Mouse (Mus musculus): ENCODE results near the gene Tnfsf14. TPM values are rescaled to one million over a fixed set of nuclear protein-coding genes. Genes with fewer than 3 reads are reported as not detected.

The Tnfsf14 gene
- polyA plus RNA-seq, 1 experiment = 6.7 TPM

GRCm38 (mm10) chr17:57148343-57148742, 45.6 kb downstream of the Tnfsf14 start:
- H3K4me3 ChIP-seq (ENCODE audit: control insufficient read depth, insufficient read depth, low read length) = no peak overlapping the region
- WGBS = 86% methylated on average over 4 of the region's 4 CpGs
- H3K27me3 ChIP-seq (ENCODE audit: control insufficient read depth, insufficient read depth, low read length) = peaks cover 11% of the 10 kb centered on the region; the same call in 1 of the 2 replicates
- DNase-seq = no peak
- no peak overlapping the region for H3K27ac ChIP-seq (ENCODE audit: control insufficient read depth, insufficient read depth, low read length)
- H3K36me3 ChIP-seq (ENCODE audit: control insufficient read depth, insufficient read depth, low read length) = no peaks in the 10 kb centered on the region
- H3K4me1 ChIP-seq (replicated peaks; ENCODE audit: control insufficient read depth, insufficient read depth, low read length) = no peaks in the 10 kb centered on the region
- TF ChIP-seq CTCF (IDR thresholded peaks at IDR 0.05; ENCODE audit: borderline replicate concordance, control insufficient read depth, extremely low read depth, insufficient read depth, low read length, poor library complexity) (no peak), POLR2A (IDR thresholded peaks at IDR 0.05; ENCODE audit: control insufficient read depth, extremely low read depth, insufficient read depth, low read length, poor library complexity) (no peak)

GRCm38 (mm10) chr17:57145115-57145514, 48.9 kb downstream of the Tnfsf14 start:
- no peak overlapping the region for H3K27ac ChIP-seq (ENCODE audit: control insufficient read depth, insufficient read depth, low read length)
- peaks cover 11% of the 10 kb centered on the region; the same call in 1 of the 2 replicates for H3K27me3 ChIP-seq (ENCODE audit: control insufficient read depth, insufficient read depth, low read length)
- H3K36me3 ChIP-seq (ENCODE audit: control insufficient read depth, insufficient read depth, low read length) = no peaks in the 10 kb centered on the region
- TF ChIP-seq CTCF (IDR thresholded peaks at IDR 0.05; ENCODE audit: borderline replicate concordance, control insufficient read depth, extremely low read depth, insufficient read depth, low read length, poor library complexity) (no peak), POLR2A (IDR thresholded peaks at IDR 0.05; ENCODE audit: control insufficient read depth, extremely low read depth, insufficient read depth, low read length, poor library complexity) (no peak)
- H3K4me1 ChIP-seq (replicated peaks; ENCODE audit: control insufficient read depth, insufficient read depth, low read length) = no peaks in the 10 kb centered on the region
- 93% methylated on average over 1 of the region's 1 CpGs for WGBS
- no peak overlapping the region for H3K4me3 ChIP-seq (ENCODE audit: control insufficient read depth, insufficient read depth, low read length)
- no peak for DNase-seq

- TF ChIP-seq CTCF (IDR thresholded peaks at IDR 0.05; ENCODE audit: borderline replicate concordance, control insufficient read depth, extremely low read depth, insufficient read depth, low read length, poor library complexity) (no peak), POLR2A (IDR thresholded peaks at IDR 0.05; ENCODE audit: control insufficient read depth, extremely low read depth, insufficient read depth, low read length, poor library complexity) (no peak)
- no peak for DNase-seq
- no peaks in the 10 kb centered on the region for H3K36me3 ChIP-seq (ENCODE audit: control insufficient read depth, insufficient read depth, low read length)
- H3K4me1 ChIP-seq (replicated peaks; ENCODE audit: control insufficient read depth, insufficient read depth, low read length) = no peaks in the 10 kb centered on the region
- H3K4me3 ChIP-seq (ENCODE audit: control insufficient read depth, insufficient read depth, low read length) = no peak overlapping the region
- 83% methylated on average over 3 of the region's 3 CpGs for WGBS
- no peak overlapping the region for H3K27ac ChIP-seq (ENCODE audit: control insufficient read depth, insufficient read depth, low read length)
- H3K27me3 ChIP-seq (ENCODE audit: control insufficient read depth, insufficient read depth, low read length) = peaks cover 3% of the 10 kb centered on the region; the same call in 1 of the 2 replicates
Measured at GRCm38 (mm10) chr17:57143704-57144103, 50.3 kb downstream of the Tnfsf14 start.

GRCm38 (mm10) chr17:57139708-57140107, 54.3 kb downstream of the Tnfsf14 start:
- Histone ChIP-seq H3K36me3 (ENCODE audit: control insufficient read depth, insufficient read depth, low read length) (no peaks in the 10 kb centered on the region), H3K27ac (ENCODE audit: control insufficient read depth, insufficient read depth, low read length) (no peak overlapping the region), H3K4me3 (ENCODE audit: control insufficient read depth, insufficient read depth, low read length) (no peak overlapping the region), H3K27me3 (ENCODE audit: control insufficient read depth, insufficient read depth, low read length) (no peaks in the 10 kb centered on the region), H3K4me1 (replicated peaks; ENCODE audit: control insufficient read depth, insufficient read depth, low read length) (no peaks in the 10 kb centered on the region)
- WGBS = 75% methylated on average over 3 of the region's 3 CpGs
- no peak for DNase-seq
- TF ChIP-seq CTCF (IDR thresholded peaks at IDR 0.05; ENCODE audit: borderline replicate concordance, control insufficient read depth, extremely low read depth, insufficient read depth, low read length, poor library complexity) = no peak
- no peak for TF ChIP-seq POLR2A (IDR thresholded peaks at IDR 0.05; ENCODE audit: control insufficient read depth, extremely low read depth, insufficient read depth, low read length, poor library complexity)

Other genes with a start within 250 kb of the Tnfsf14 start
- 0.14 and 0.32 TPM in 2 replicates for gene Acer1, start 212.1 kb downstream of the Tnfsf14 start, polyA plus RNA-seq (2012; rRNA removed)
- 131 and 144 TPM in 2 replicates for gene Clpp, start 203.9 kb downstream of the Tnfsf14 start, polyA plus RNA-seq (2012; rRNA removed)
- gene Alkbh7, start 196.8 kb downstream of the Tnfsf14 start, polyA plus RNA-seq (2012; rRNA removed) = 26.7 and 32.2 TPM in 2 replicates
- not detected in 2 replicates for gene Pspn, start 194.2 kb downstream of the Tnfsf14 start, polyA plus RNA-seq (2012; rRNA removed)
- gene Gtf2f1, start 182.9 kb downstream of the Tnfsf14 start, polyA plus RNA-seq (2012; rRNA removed) = 40.8 and 42.9 TPM in 2 replicates
- gene Gm17949, start 182.7 kb downstream of the Tnfsf14 start, polyA plus RNA-seq (2012; rRNA removed) = 0.08 TPM in 1 of 2 replicates, not detected in the other
- gene Khsrp, start 162.7 kb downstream of the Tnfsf14 start, polyA plus RNA-seq (2012; rRNA removed) = 229 and 259 TPM in 2 replicates
- 0.22 and 0.38 TPM in 2 replicates for gene Slc25a41, start 152.5 kb downstream of the Tnfsf14 start, polyA plus RNA-seq (2012; rRNA removed)
- gene Crb3, start 135.1 kb downstream of the Tnfsf14 start, polyA plus RNA-seq (2012; rRNA removed) = 3.4 and 5.9 TPM in 2 replicates
- 76.5 and 93.2 TPM in 2 replicates for gene Slc25a23, start 134.3 kb downstream of the Tnfsf14 start, polyA plus RNA-seq (2012; rRNA removed)
- gene Dennd1c, start 115.7 kb downstream of the Tnfsf14 start, polyA plus RNA-seq (2012; rRNA removed) = 176 and 196 TPM in 2 replicates
- gene Tubb4a, start 106.4 kb downstream of the Tnfsf14 start, polyA plus RNA-seq (2012; rRNA removed) = 5.5 and 5.7 TPM in 2 replicates
- gene Tnfsf9, start 88.9 kb downstream of the Tnfsf14 start, polyA plus RNA-seq (2012; rRNA removed) = 10.2 and 12.3 TPM in 2 replicates
- gene Cd70, start 44.4 kb downstream of the Tnfsf14 start, polyA plus RNA-seq (2012; rRNA removed) = 10.5 and 11.0 TPM in 2 replicates
- gene C3, start 34.0 kb upstream of the Tnfsf14 start, polyA plus RNA-seq (2012; rRNA removed) = 139 and 152 TPM in 2 replicates
- 62.4 and 63.9 TPM in 2 replicates for gene Gpr108, start 54.3 kb upstream of the Tnfsf14 start, polyA plus RNA-seq (2012; rRNA removed)
- 10.6 and 14.8 TPM in 2 replicates for gene Trip10, start 55.3 kb upstream of the Tnfsf14 start, polyA plus RNA-seq (2012; rRNA removed)
- gene Vav1, start 84.9 kb upstream of the Tnfsf14 start, polyA plus RNA-seq (2012; rRNA removed) = 131 and 137 TPM in 2 replicates
- 20.5 and 20.8 TPM in 2 replicates for gene Adgre1, start 164.5 kb upstream of the Tnfsf14 start, polyA plus RNA-seq (2012; rRNA removed)

All from thymus, adult 2 months (tissue).